Mouse (Mus musculus) spleen, adult 2 months (tissue): ENCODE results near the gene Cks2.

Experiments
- CTCF ChIP-seq: fragments of 200-500 bp; IDR thresholded peaks from 2 replicates; pipeline ENCODE4 v1.5.1; 2011; ENCODE audit warnings: mild to moderate bottlenecking, inconsistent platforms; ENCODE audit not compliant: insufficient read depth, insufficient read length, insufficient replicate concordance; ENCODE audit errors: extremely low read depth
- POLR2A ChIP-seq: fragments of 200-500 bp; IDR thresholded peaks from 2 replicates; pipeline ENCODE4 v1.6.1; 2011; ENCODE audit warnings: low read depth, low read length, inconsistent platforms

GRCm38 (mm10) chr13:51602764-51603163 lies 42.3 kb upstream of the Cks2 start:
- TF ChIP-seq POLR2A (no peak), CTCF (no peak)
